Mouse (Mus musculus): ENCODE measurements around the gene Gm26938. TPM values are rescaled to one million over a fixed set of nuclear protein-coding genes. Genes with fewer than 3 reads are reported as not detected.

The Gm26938 gene
- total RNA-seq, 2 experiments from 2014 or later = not detected

- DNase-seq (ENCODE audit: low spot score in 2 of 2) = no peak
Measured at GRCm38 (mm10) chr5:139794938-139795337, 31.3 kb downstream of the Gm26938 start.

DNA sequence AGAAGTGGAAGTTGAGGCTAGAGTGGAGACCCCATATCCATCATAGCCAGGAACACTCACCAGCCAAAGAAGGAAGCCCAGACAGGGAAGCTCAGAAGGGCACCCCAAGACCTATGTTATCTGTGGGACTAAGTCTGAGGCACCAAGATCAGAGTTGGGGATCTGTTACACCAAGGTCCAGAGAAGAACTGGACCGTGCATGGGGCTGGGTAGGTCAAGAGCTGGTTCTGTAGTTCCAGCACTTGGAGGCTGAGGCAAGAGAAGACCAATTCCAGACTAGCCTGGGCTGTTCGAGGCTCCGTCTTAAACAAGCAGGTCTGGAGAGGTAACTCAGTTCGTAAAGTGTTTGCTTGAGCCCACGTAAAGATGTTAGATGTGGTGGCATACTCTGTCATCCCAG lies 32.1 kb downstream of the Gm26938 start:
- DNase-seq (ENCODE audit: low spot score in 2 of 2) = no peak

DNA sequence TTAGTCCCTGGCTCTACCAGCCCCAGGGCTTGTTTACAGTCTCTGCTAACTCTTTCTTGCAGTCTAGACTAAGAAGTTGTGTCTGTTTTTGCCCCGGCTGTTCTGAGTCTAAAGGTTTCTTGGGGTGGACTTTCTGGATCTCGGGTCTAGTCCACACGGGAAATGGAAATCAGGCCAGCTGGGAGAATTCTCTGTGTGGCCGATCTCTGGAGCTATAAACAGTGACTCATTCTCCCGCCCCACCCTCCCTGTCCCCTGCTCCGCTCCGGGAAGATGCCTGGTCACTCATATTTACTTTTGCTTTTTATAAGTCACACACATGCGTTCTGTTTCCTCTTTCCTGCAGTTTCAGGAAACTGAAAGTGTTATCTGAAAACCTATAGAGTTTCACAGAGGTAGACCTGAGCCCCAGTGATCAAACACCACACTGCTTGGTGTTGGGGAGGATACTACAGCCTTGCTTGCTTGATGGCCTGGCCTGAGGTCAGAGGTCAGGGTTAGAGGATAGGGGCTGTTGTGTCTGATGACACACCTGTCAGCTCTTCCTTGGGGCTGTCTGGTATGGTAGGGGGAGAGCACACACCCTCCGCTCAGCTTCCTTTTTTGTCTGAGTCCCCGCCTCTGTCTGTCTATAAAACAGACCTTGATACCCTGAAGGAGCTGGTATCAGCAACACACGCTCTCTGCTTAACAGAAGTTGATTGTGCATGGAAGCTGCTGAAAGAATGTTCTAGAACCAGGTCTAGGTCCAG lies 32.7 kb downstream of the Gm26938 start:
- DNase-seq (ENCODE audit: low spot score in 2 of 2) = no peak

DNA sequence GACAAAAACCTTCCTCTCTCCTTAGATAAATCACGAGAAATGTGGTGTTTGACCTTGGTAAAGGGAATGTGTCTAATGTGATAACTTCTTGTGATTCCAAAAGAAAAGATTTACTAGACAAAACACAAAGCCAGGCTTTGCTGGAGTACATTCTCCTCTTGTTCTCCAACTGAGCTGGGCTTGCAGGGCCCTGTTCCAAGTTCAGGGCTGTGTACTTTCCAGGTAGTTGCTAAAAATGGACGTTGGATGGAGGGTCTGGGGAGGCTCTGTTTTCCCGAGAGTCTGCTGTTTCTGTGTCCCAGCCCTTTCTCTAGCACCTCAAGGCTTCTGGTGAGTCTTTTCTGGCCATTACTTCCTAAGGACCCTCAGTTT lies 33.3 kb downstream of the Gm26938 start:
- DNase-seq (ENCODE audit: low spot score in 2 of 2) = no peak

- no peak for DNase-seq (ENCODE audit: low spot score in 2 of 2)
Measured at GRCm38 (mm10) chr5:139792159-139792775, 33.9 kb downstream of the Gm26938 start.

GRCm38 (mm10) chr5:139791227-139792158 lies 34.7 kb downstream of the Gm26938 start, which contains the start of gene Mafk:
Mafk (plus strand) TSS chr5:139791513.
- DNase-seq (ENCODE audit: low spot score in 2 of 2) = peak; percentile 97 to 99

DNA sequence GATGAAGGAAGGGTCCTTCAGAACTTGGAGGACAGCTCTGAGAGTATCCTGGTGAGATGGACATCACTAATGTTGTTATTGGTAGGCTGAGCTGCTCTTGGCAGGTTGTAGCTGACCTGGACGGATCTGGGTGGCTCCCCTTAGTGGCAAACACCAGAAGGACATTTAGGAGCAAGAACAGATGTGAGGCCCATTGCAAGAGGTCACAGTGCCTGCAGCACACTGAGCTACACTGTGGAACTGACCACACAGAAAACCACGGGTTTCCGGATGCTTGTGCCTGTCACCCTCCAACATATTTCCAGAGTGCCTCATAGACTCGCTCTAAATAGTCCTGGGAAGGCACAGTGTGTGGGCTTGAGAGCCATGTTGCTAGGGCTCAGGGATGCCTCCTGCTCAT lies 36.7 kb downstream of the Gm26938 start:
- DNase-seq (ENCODE audit: low spot score in 2 of 2) = no peak

DNA sequence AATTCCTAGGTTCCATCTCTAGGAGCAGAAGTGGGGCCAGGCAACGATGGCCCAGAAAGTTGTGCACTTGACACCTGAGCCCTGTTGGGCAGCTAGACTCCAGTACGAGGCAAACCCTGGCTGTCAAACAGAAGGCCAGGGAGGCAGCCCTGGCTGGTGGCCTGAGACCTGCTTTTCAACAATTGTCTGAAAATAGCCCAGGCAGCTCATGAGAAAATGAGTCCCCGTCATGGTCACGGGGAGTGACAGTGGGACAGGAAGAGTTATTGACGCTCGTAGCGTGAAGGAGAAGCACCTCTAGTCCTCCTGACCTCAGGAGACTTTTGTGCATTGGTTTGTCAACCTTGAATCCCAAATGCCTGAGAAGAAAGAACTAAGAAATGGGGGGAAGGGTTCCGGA lies 44.8 kb downstream of the Gm26938 start:
- no peak for DNase-seq (ENCODE audit: low spot score in 2 of 2)

DNA sequence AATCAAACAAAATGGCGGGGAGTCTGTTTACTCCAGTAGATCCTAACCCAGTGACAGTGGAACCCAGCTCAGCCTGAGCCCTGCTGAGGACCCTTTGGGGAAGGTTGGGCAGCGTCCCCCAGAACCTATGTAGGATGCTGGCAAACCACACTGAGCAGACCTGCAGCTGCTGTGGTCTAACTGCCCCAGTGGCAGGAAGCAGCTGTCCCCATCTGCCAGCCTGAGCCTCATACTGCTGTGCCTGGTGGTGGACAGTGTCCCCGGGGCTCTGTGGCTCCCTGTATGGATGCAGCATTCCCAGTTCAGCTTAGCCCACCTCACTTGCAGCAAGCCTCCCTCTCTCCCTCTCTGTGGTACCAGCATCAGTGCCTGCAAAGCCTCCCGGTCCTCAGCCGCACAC lies 49.2 kb downstream of the Gm26938 start:
- DNase-seq (ENCODE audit: low spot score in 2 of 2) = no peak

DNA sequence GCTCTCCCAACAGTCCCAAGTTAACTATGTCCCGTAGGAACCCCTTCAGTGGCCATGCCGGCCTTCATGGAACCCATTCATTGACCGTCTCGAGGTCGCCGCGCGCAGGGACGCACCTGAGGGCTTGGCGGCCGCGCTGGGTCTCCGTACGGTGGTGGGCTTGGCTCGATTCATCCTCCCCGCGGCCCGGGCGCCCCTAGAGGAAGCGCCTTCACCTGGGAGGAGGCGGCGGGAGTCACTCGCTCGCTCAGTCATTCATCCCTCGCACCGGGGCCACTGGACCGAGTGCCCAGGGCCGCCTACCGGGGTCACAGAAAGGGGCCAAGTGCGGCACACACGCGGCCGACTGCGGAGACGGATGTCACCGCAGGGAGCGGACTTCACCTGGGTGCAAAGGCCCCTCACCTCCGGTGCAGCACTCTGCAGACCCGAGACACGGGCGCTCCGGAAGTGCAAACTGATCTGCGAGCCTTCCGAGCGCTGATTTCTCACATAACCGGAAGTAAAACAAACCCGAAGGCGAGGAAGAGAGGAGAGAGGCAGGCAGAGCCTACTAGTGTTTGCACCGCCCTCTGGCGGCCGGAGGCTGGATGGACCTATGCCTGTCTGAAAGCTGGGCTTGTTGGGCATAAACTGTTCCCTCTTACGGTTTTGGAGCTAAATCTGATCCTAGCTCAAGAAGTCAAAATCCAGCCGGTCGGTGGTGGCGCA lies 50.8 kb downstream of the Gm26938 start, which contains the start of gene Ints1:
Ints1 (minus strand) TSS at position 459 of the 711 bp plus-strand sequence.
- DNase-seq (ENCODE audit: low spot score in 2 of 2) = peak; percentile 86 to 94

DNA sequence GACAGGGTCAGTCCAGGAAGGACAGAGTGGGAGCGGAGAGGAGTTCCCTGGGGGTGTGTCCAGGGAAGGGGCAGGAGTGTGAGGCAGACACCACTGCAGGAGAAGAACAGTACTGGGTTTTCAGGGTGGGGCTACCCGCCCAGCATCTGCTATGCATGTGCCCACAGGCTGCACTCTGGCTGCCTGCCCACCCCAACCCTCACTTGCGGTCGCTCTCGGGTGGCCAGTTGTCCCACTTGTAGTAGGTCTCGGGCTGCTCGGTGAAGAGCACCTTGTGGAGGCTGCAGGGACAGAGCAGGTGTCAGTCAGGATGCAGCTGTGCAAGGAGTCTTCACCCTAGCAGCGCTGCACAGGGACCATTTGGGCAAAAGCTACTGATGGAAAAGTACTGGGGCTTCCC lies 58.0 kb downstream of the Gm26938 start:
- DNase-seq (ENCODE audit: low spot score in 2 of 2) = no peak

GRCm38 (mm10) chr5:139764296-139764695 lies 61.9 kb downstream of the Gm26938 start:
- no peak for DNase-seq (ENCODE audit: low spot score in 2 of 2)

DNA sequence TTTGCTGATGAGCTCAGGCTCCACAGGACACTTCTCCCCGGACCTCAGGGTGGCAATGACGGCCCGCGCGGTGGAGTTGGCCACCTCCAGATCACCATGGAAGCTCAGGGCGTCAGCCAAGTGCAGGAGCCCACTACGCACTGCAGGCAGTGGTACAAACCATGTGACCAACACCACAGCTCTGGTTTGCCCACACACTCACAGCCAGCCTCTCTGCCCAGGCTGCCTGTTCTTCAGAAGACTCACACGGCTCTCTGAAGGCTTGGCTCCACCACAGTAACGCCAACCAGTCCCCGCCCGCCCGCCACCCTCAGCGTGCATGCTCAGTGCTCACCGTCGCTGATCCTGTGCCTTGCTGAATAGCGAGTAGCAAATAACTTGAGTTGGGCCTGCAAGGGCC lies 68.1 kb downstream of the Gm26938 start:
- no peak for DNase-seq (ENCODE audit: low spot score in 2 of 2)

Small RNA genes lying within 50 kb of the gene (microRNA-seq; reads per million reads assigned to microRNA genes)
- not detected for gene Mir7037

Other genes with a start within 250 kb of the Gm26938 start
- gene Micall2, start 90.1 kb downstream of the Gm26938 start, total RNA-seq (2021) = 10 to 100 TPM; 13.4 to 13.7 TPM
- gene Ints1, start 50.7 kb downstream of the Gm26938 start, total RNA-seq (2021) = 10 to 100 TPM; 52.8 to 65.7 TPM
- gene Mafk, start 34.9 kb downstream of the Gm26938 start, total RNA-seq (2021) = 10 to 100 TPM; 21.9 to 23.2 TPM
- 1 to 10 TPM; 1.5 to 3.9 TPM for gene Tmem184a, start 6.5 kb downstream of the Gm26938 start, total RNA-seq (2021)
- 10 to 100 TPM; 19.7 to 22.2 TPM for gene Psmg3, start 478 bp upstream of the Gm26938 start, total RNA-seq (2021)
- 10 to 100 TPM; 14.1 to 16.8 TPM for gene Elfn1, start 81.5 kb upstream of the Gm26938 start, total RNA-seq (2021)

All from adrenal gland, postnatal 4 days (tissue).